ENCODE assay signal across 9 mouse cellular contexts in genomic region chr3:96474909-96475655, GRCm38 (mm10). TPM values are rescaled to one million over a fixed set of nuclear protein-coding genes. Genes with fewer than 3 reads are reported as not detected.
DNase-seq lines count a peak whose midpoint lies in the region; ATAC-seq and TF ChIP-seq lines count a peak whose summit lies in the region.
"Had no signal": no experiment of that assay in that cellular context is flagged by ENCODE, and none has a peak within 500 bp of the region (broad histone marks: within the 10 kb centered on the region; RNA-seq: fewer than 3 reads in every experiment).

No protein-coding gene starts in this region.

- TF ChIP-seq POLR2A in embryonic fibroblast, embryonic 13.5 days (IDR thresholded peaks at IDR 0.05; ENCODE audit: low read depth, low read length): no peak

- H3K9me3 ChIP-seq in kidney, embryonic 15.5 days (replicated peaks): no peaks in the 10 kb centered on the region
- no peaks in the 10 kb centered on the region for H3K9me3 ChIP-seq in limb, embryonic 12.5 days
- no peaks in the 10 kb centered on the region for H3K9me3 ChIP-seq in neural tube, embryonic 15.5 days (replicated peaks)

- H3K27me3 ChIP-seq in kidney, embryonic 15.5 days: peaks cover 86% of the 10 kb centered on the region
- peaks cover 62% of the 10 kb centered on the region for H3K27me3 ChIP-seq in limb, embryonic 12.5 days
- H3K27me3 ChIP-seq in neural tube, embryonic 15.5 days (replicated peaks): peaks cover 59% of the 10 kb centered on the region

- H3K27ac ChIP-seq in kidney, embryonic 15.5 days: no peak overlapping the region
- no peak overlapping the region for H3K27ac ChIP-seq in embryonic fibroblast, embryonic 13.5 days (ENCODE audit: insufficient read depth, low read length)
- H3K27ac ChIP-seq in limb, embryonic 12.5 days: no peak overlapping the region
- no peak overlapping the region for H3K27ac ChIP-seq in neural tube, embryonic 15.5 days (replicated peaks)

- intact Hi-C loops in left cerebral cortex, postnatal 36 days (cut with DNase I): no loop called here

- peak overlapping the region; percentile 44 for H3K4me3 ChIP-seq in kidney, embryonic 15.5 days (replicated peaks)
- peak overlapping the region; percentile 42 for H3K4me3 ChIP-seq in embryonic fibroblast, embryonic 13.5 days (ENCODE audit: insufficient read depth, low read length)
- H3K4me3 ChIP-seq in limb, embryonic 12.5 days (replicated peaks): peak overlapping the region; percentile 45
- peak overlapping the region; percentile 39 for H3K4me3 ChIP-seq in neural tube, embryonic 15.5 days (replicated peaks)

- H3K4me1 ChIP-seq in kidney, embryonic 15.5 days: peaks cover 10% of the 10 kb centered on the region
- no peaks in the 10 kb centered on the region for H3K4me1 ChIP-seq in embryonic fibroblast, embryonic 13.5 days (ENCODE audit: control insufficient read depth, insufficient read depth, low read length)
- peaks cover 8% of the 10 kb centered on the region; the same call in 1 of the 2 replicates for H3K4me1 ChIP-seq in limb, embryonic 12.5 days (replicated peaks)
- H3K4me1 ChIP-seq in neural tube, embryonic 15.5 days: peaks cover 8% of the 10 kb centered on the region

- no peak for ATAC-seq in kidney, embryonic 15.5 days (replicated peaks; ENCODE audit: low FRiP score)
- no peak for ATAC-seq in limb, embryonic 12.5 days (ENCODE audit: insufficient number of reproducible peaks, insufficient read depth, low FRiP score, low TSS enrichment, low read depth)
- no peak; the same call in 1 of the 2 replicates for ATAC-seq in neural tube, embryonic 15.5 days (ENCODE audit: low FRiP score)

- no peak for TF ChIP-seq CTCF in embryonic fibroblast, embryonic 13.5 days (IDR thresholded peaks at IDR 0.05; ENCODE audit: borderline replicate concordance, insufficient read depth, low read length)

- peak overlapping the region; percentile 73 for H3K4me2 ChIP-seq in kidney, embryonic 15.5 days
- peak overlapping the region; percentile 86 for H3K4me2 ChIP-seq in limb, embryonic 12.5 days
- peak overlapping the region; percentile 72 for H3K4me2 ChIP-seq in neural tube, embryonic 15.5 days

- no peak for DNase-seq in kidney, adult 18-20 months
- DNase-seq in left cerebral cortex, postnatal 36 days (ENCODE audit: low spot score in 2 of 2): no peak
- no peak for DNase-seq in Muller cell, postnatal 12 days (ENCODE audit: inconsistent ontology term)
- DNase-seq in adrenal gland, adult 2 months: no peak
- DNase-seq: layer of hippocampus, postnatal 36 days had no signal

- H3K36me3 ChIP-seq in kidney, embryonic 15.5 days: no peaks in the 10 kb centered on the region
- no peaks in the 10 kb centered on the region for H3K36me3 ChIP-seq in limb, embryonic 12.5 days
- H3K36me3 ChIP-seq in neural tube, embryonic 15.5 days: no peaks in the 10 kb centered on the region

- H3K9ac ChIP-seq in kidney, embryonic 15.5 days: peak overlapping the region; percentile 36; the same call in 1 of the 2 replicates
- peak overlapping the region; percentile 58; the same call in 1 of the 2 replicates for H3K9ac ChIP-seq in limb, embryonic 12.5 days (replicated peaks)
- H3K9ac ChIP-seq in neural tube, embryonic 15.5 days (replicated peaks): peak overlapping the region; percentile 32; the same call in 1 of the 2 replicates

- WGBS in kidney, embryonic 15.5 days: 2% methylated on average over 44 of the region's 44 CpGs
- 2% methylated on average over 44 of the region's 44 CpGs for WGBS in limb, embryonic 12.5 days
- WGBS in neural tube, embryonic 15.5 days: 3% methylated on average over 44 of the region's 44 CpGs

RNA-seq across cellular contexts. Expression of gene BC107364, which starts 23.0 kb away (rescaled TPM):
- polyA plus RNA-seq in kidney, embryonic 15.5 days (2015; fragmentation: Nextera tagmentation; extraction: Ambion mirVana): 0.15 TPM in 1 of 2 replicates, not detected in the other
- polyA plus RNA-seq in embryonic fibroblast, embryonic 13.5 days (2011; ENCODE audit: insufficient read length, low read depth, missing spikeins): not detected in 2 replicates
- not detected in 2 replicates for polyA plus RNA-seq in limb, embryonic 12.5 days (2016; fragmentation: Nextera tagmentation; extraction: Ambion mirVana)
- polyA plus RNA-seq in neural tube, embryonic 15.5 days (2015; fragmentation: Nextera tagmentation; extraction: Ambion mirVana): not detected in 2 replicates
- total RNA-seq in left cerebral cortex, postnatal 36 days (2021): not detected
- not detected for total RNA-seq in adrenal gland, adult 2 months (2021)
- not detected in 2 replicates for polyA plus RNA-seq in adrenal gland, adult 2 months (2012; rRNA removed)
- total RNA-seq: layer of hippocampus, postnatal 36 days had no signal

RNA-seq across cellular contexts. Expression of gene Hfe2, which starts 49.9 kb away (rescaled TPM):
- 1.1 and 1.8 TPM in 2 replicates for polyA plus RNA-seq in kidney, embryonic 15.5 days (2015; fragmentation: Nextera tagmentation; extraction: Ambion mirVana)
- not detected in 2 replicates for polyA plus RNA-seq in embryonic fibroblast, embryonic 13.5 days (2011; ENCODE audit: insufficient read length, low read depth, missing spikeins)
- polyA plus RNA-seq in limb, embryonic 12.5 days (2016; fragmentation: Nextera tagmentation; extraction: Ambion mirVana): 7.8 and 8.5 TPM in 2 replicates
- polyA plus RNA-seq in neural tube, embryonic 15.5 days (2015; fragmentation: Nextera tagmentation; extraction: Ambion mirVana): 2.4 and 3.0 TPM in 2 replicates
- total RNA-seq in left cerebral cortex, postnatal 36 days (2021): 1 to 10 TPM in 1 of 2 experiments, under 1 TPM in 1; 0.77 to 2.1 TPM
- under 1 TPM in 1 of 2 experiments, not detected in 1; 0.23 TPM for total RNA-seq in adrenal gland, adult 2 months (2021)
- polyA plus RNA-seq in adrenal gland, adult 2 months (2012; rRNA removed): 0.11 and 0.31 TPM in 2 replicates
